Mouse (Mus musculus): ENCODE results near the gene Foxj3.

DNA sequence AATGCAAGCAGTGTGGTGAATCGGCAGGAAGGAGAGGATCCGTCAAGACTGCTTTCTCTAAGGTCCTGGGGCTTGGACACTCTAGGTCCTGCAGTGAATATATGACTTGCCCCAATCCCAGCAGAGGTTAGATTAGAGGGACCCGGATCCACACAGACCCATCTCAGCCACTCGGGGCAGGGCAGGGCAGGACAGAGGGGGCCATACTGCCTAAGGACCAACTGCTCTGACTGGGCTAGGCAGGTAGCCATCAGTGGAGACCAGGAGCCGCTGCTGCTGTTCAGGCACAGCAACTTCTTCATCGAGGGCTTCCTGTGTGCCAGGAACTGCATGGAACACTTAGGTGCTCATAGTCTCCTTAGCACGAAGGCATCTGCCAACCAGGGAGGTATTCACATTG, 99.9 kb downstream of the Foxj3 start:
- TF ChIP-seq ZC3H11A (IDR thresholded peaks at IDR 0.05; ENCODE audit: borderline replicate concordance, low read depth, low read length) (no peak), CHD2 (IDR thresholded peaks at IDR 0.05; ENCODE audit: low read depth, low read length) (no peak), HCFC1 (IDR thresholded peaks at IDR 0.05; ENCODE audit: borderline replicate concordance, insufficient read depth, low read length) (no peak), MAFK (IDR thresholded peaks at IDR 0.05; ENCODE audit: insufficient read depth, low read depth, low read length) (no peak), ZNF384 (IDR thresholded peaks at IDR 0.05; ENCODE audit: low read depth, low read length) (no peak)
